Mouse (Mus musculus) megakaryocyte-erythroid progenitor cell, adult 5-6 weeks (primary cell): ENCODE measurements around the gene Glmn. TPM values are rescaled to one million over a fixed set of nuclear protein-coding genes. Genes with fewer than 3 reads are reported as not detected.

Source experiments
- ATAC-seq: replicated peaks from 2 replicates; pipeline ENCODE4 v1.8.0; 2016; ENCODE audit warnings: mild to moderate bottlenecking, inconsistent platforms; ENCODE audit not compliant: severe bottlenecking, poor library complexity, low FRiP score, low TSS enrichment
- total RNA-seq, 2 experiments: library from RNA; stranded (forward) in 1 of 2; stranded (reverse) in 1 of 2; fragments of 200-1000, 215-1000 nt in 1 of 2; fragments of >200 nt in 1 of 2; fragmentation: Nextera tagmentation in 1 of 2; gene quantifications; 2 replicates each; pipeline ENCODE4 v1.2.3; 2014 to 2017

Glmn gene
- total RNA-seq, 2 experiments from 2014 or later, result 5.5 to 15.8 TPM

GRCm38 (mm10) chr5:107521897-107522296, 75.8 kb downstream of the Glmn start:
- ATAC-seq, result no peak

- ATAC-seq, result no peak
Observed at GRCm38 (mm10) chr5:107521386-107521785, 76.3 kb downstream of the Glmn start.

GRCm38 (mm10) chr5:107518602-107519001, 79.1 kb downstream of the Glmn start:
- ATAC-seq, result no peak

- no peak for ATAC-seq
Observed at GRCm38 (mm10) chr5:107516087-107516486, 81.6 kb downstream of the Glmn start.

GRCm38 (mm10) chr5:107515453-107515852, 82.2 kb downstream of the Glmn start:
- no peak for ATAC-seq

- ATAC-seq, result peak; percentile 95
Observed at GRCm38 (mm10) chr5:107513583-107513982, 84.1 kb downstream of the Glmn start.

GRCm38 (mm10) chr5:107511326-107511725, 86.4 kb downstream of the Glmn start:
- ATAC-seq, result no peak

- no peak for ATAC-seq
Observed at GRCm38 (mm10) chr5:107510503-107510902, 87.2 kb downstream of the Glmn start.

GRCm38 (mm10) chr5:107507321-107507720, 90.4 kb downstream of the Glmn start, which contains the start of gene Gm42669:
Gene Gm42669, plus strand, starts transcription at chr5:107507621.
- no peak for ATAC-seq

- no peak for ATAC-seq
Observed at GRCm38 (mm10) chr5:107500741-107501140, 96.9 kb downstream of the Glmn start.

- no peak for ATAC-seq
Observed at GRCm38 (mm10) chr5:107499891-107500535, 97.7 kb downstream of the Glmn start.

Other genes with a start within 250 kb of the Glmn start
- not detected in 2 replicates for gene Ephx4, start 195.2 kb downstream of the Glmn start, total RNA-seq (2014; fragmentation: Nextera tagmentation)
- not detected in 2 replicates for gene Ephx4, start 195.2 kb downstream of the Glmn start, total RNA-seq (2017)
- not detected in 2 replicates for gene Lpcat2b, start 166.3 kb downstream of the Glmn start, total RNA-seq (2014; fragmentation: Nextera tagmentation)
- gene Lpcat2b, start 166.3 kb downstream of the Glmn start, total RNA-seq (2017), result not detected in 2 replicates
- 4.2 and 7.2 TPM in 2 replicates for gene Btbd8, start 159.9 kb downstream of the Glmn start, total RNA-seq (2014; fragmentation: Nextera tagmentation)
- 4.7 and 6.9 TPM in 2 replicates for gene Btbd8, start 159.9 kb downstream of the Glmn start, total RNA-seq (2017)
- 0.94 TPM in 1 of 2 replicates, not detected in the other for gene Gm42669, start 90.3 kb downstream of the Glmn start, total RNA-seq (2014; fragmentation: Nextera tagmentation)
- 0.84 and 1.3 TPM in 2 replicates for gene Gm42669, start 90.3 kb downstream of the Glmn start, total RNA-seq (2017)
- gene 1700028K03Rik, start 63.2 kb downstream of the Glmn start, total RNA-seq (2014; fragmentation: Nextera tagmentation), result 0.30 TPM in 1 of 2 replicates, not detected in the other
- gene 1700028K03Rik, start 63.2 kb downstream of the Glmn start, total RNA-seq (2017), result not detected in 2 replicates
- 11.7 and 12.8 TPM in 2 replicates for gene Rpap2, start 515 bp downstream of the Glmn start, total RNA-seq (2014; fragmentation: Nextera tagmentation)
- gene Rpap2, start 515 bp downstream of the Glmn start, total RNA-seq (2017), result 23.7 and 24.3 TPM in 2 replicates
- 0.67 and 0.81 TPM in 2 replicates for gene Gfi1, start 128.1 kb upstream of the Glmn start, total RNA-seq (2014; fragmentation: Nextera tagmentation)
- gene Gfi1, start 128.1 kb upstream of the Glmn start, total RNA-seq (2017), result 0.30 TPM in 1 of 2 replicates, not detected in the other
- gene Ube2d2b, start 232.2 kb upstream of the Glmn start, total RNA-seq (2014; fragmentation: Nextera tagmentation), result not detected in 2 replicates
- gene Ube2d2b, start 232.2 kb upstream of the Glmn start, total RNA-seq (2017), result not detected in 2 replicates